Mouse (Mus musculus): Measurements from ENCODE around the gene Tlk2. TPM values are rescaled to one million over a fixed set of nuclear protein-coding genes. Genes with fewer than 3 reads are reported as not detected.

The Tlk2 gene
- polyA plus RNA-seq, 1 experiment from 2014 or later, result 14.4 TPM

DNA sequence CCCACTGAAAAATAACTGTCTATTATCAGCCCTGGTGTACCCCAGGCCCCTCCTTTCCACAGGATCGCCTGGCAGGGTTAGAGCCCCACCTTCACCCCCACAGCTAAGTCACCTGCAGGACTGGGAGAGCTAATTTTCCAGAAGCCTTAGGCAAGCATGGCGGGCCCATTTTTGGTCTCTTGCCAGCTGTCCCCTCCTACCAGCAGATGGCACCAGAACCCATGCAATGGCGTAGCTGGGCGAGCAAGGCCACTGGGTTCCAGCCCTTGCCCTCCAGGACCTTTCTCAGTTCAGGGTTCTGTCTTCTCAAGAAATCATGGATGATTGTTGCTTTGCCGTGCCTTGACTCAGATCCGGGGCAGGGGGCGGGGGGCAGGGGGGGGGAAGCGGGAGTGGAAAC lies 153.9 kb downstream of the Tlk2 start:
- Histone ChIP-seq H3K4me1 (ENCODE audit: insufficient read depth, low read depth, low read length) (no peaks in the 10 kb centered on the region), H3K9me3 (ENCODE audit: low read length) (no peaks in the 10 kb centered on the region), H3K9ac (replicated peaks; ENCODE audit: low read depth) (no peak overlapping the region), H3K36me3 (ENCODE audit: insufficient read depth, low read length) (no peaks in the 10 kb centered on the region), H3K4me2 (replicated peaks; ENCODE audit: low read depth, low read length) (no peak overlapping the region), H3K27ac (ENCODE audit: low read length) (no peak overlapping the region), H3K4me3 (ENCODE audit: low read depth, low read length) (no peak overlapping the region), H3K27me3 (replicated peaks; ENCODE audit: insufficient read depth, low read length) (no peaks in the 10 kb centered on the region)
- DNase-seq (ENCODE audit: low spot score) (peak; percentile 61), ATAC-seq (peak; percentile 21)
- TF ChIP-seq CTCF (IDR thresholded peaks at IDR 0.05) (peak; percentile 76), EP300 (IDR thresholded peaks at IDR 0.05) (no peak)
- WGBS, result 71% methylated on average over 8 of the region's 8 CpGs

Other genes with a start within 250 kb of the Tlk2 start
- not detected in 2 replicates for gene Efcab3, start 115.2 kb upstream of the Tlk2 start, polyA plus RNA-seq (2015; fragmentation: Nextera tagmentation; extraction: Ambion mirVana)
- 14.9 and 16.2 TPM in 2 replicates for gene Mettl2, start 52.4 kb upstream of the Tlk2 start, polyA plus RNA-seq (2015; fragmentation: Nextera tagmentation; extraction: Ambion mirVana)
- not detected in 2 replicates for gene Gm10842, start 31.9 kb upstream of the Tlk2 start, polyA plus RNA-seq (2015; fragmentation: Nextera tagmentation; extraction: Ambion mirVana)
- gene Mrc2, start 113.8 kb downstream of the Tlk2 start, polyA plus RNA-seq (2015; fragmentation: Nextera tagmentation; extraction: Ambion mirVana), result 20.0 and 22.6 TPM in 2 replicates